Mouse (Mus musculus) ovary, adult 18-20 months (tissue): Measurements from ENCODE around the gene Gpx2.
A peak's percentile ranks its signal among the peaks of the same experiment; 100 is the strongest.
"Not testable (repeated sequence)": the region's sequence is repeated elsewhere in the genome, so short reads cannot be mapped to it uniquely, and the experiment has no call there.

Experiments
- DNase-seq: peaks from one replicate; pipeline ENCODE4 v3.0.0; 2022; ENCODE audit warnings: low spot score, mixed read lengths

Gpx2 gene

DNA sequence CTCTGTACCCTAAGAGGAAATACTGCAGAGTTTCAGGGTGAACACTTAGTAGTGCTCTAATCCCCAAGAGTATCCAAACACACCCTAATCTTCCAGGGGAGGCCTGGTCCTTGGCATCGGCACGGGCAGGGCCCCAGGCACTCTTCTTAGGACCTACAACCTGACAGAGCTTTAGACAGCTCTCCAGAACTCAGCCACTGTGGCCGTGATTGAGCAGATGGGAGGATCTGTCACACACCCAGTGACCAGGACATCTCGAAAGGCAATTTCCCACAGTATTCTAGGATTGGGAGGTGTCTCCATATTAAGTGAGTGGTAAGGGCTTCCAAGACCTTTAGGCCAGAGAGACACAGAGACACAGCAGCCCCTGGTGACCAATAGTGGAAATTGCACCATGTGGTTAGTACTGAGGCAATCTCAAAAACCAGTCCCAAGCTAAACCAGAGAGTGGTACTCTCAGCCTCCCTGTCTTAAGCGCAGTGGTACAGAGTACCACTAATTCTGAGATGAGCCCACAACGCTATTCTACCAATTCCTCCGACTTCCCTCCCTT is 8.4 kb upstream of the Gpx2 start:
- no peak for DNase-seq

DNA sequence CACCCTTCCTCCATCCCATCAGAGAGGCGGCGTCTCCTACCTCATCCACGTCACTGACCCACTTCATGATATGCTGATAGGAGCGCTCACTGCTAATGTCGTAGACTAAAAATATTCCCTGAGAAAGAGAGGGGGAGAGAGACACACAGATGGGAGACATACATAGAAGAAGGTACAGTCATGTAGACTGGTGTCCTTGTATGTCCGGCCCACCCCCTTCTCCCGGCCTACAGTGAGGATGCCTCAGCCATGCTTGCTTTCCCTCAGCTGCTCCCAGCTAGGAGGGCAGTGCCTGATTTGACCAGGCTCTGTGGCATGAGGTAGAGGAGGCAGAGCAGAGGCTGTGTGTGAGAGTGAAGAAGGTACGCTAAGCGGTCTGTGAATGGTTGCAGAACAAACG is 7.7 kb upstream of the Gpx2 start:
- DNase-seq = no peak

GRCm38 (mm10) chr12:76798008-76798720 is 2.8 kb upstream of the Gpx2 start:
- DNase-seq = no peak

DNA sequence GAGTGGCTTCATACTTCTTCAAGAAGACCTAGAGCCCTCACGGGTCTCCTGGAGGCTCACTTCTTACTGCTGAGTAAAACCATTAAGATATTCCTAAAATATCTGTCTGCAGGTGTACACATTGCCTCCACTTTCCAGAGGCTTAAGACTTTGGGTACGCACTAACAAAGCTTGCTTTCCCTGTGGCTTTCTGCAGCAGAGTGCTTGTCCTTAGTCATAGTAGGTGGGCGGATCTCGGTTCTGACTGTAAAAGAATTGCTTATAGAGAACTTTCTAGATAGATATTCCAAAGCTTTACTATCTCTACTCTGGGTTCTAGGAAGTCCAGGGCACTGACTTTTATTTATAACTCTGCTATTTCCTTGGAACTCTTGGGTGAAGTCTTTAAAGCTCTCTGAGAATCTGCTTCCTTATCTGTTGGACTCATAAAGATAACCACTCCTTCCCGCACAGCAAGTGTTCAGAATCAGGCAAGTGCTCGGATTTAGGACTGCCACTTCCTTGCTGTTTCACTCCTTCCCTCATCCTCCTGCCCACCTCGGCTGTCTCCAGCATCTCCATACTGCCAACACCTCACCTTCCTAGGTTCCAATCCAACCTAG is 1.7 kb upstream of the Gpx2 start:
- no peak for DNase-seq

GRCm38 (mm10) chr12:76792540-76792939 is 2.8 kb downstream of the Gpx2 start:
- DNase-seq = not testable (repeated sequence)

- DNase-seq = no peak
These were observed 4.8 kb downstream of the Gpx2 start for GRCm38 (mm10) chr12:76790446-76791084.

DNA sequence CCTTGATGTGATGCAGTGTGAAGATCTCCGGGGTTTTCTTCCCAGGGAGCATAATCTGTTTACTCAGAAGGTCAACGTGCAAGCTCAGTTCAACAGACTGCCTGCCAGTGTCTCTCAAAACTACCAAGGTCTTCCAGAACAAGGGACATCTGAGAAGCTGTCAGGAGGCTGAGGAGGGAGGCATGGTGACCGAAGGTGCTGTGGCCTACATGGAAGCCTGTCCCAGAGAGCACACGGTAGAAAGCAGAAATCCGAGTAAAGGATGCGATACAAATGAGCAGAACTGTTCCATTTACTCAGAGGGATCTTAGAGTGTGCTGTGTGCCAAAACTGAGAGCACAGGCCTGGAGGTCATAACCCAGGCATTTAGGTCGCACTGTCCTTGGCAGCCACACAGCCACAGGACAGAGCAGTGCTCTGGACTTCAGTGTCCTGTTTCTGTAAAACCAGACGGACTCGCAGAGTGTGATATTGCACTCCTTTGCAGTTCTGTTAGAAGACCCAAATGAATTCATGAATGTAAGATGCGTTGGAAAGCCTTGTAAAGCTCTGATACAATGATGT is 11.2 kb downstream of the Gpx2 start:
- no peak for DNase-seq

DNA sequence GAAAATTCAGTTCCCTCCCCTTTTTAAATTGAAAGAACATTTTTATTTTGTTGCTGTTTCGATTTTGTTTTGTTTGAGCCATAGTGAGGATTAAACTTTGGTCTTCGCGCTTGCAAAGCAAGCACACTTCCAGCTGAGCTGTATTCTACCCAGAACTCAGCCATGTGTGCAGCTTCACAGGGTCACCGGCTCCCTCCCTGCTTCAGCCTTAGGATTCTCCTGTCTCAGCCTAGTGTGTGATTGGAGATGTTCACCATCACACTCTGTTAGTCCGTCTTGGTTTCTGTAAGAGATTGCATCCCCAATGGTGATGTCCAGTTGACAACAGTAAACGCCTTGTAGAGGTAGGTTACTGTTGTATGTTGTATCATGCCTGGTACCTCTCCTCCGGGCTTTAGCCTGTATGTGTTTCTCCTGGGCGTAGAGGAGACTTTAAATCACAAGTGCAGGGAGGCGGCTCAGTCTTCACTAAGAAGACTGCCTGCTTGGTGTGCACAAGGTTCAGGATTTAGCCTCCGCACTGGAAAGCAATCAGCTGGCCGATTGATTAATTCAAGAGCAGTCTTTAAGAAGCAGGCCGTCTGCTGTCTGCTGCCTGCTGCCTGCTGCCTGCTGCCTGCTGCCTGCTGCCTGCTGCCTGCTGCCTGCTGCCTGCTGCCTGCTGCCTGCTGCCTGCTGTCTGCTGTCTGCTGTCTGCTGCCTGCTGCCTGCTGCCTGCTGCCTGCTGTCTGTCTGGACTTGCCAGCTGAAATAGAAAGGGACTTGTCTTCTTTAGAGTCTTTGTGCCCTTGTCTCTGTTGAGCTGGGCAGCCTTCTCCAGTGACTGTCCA is 14.5 kb downstream of the Gpx2 start:
- no peak for DNase-seq

DNA sequence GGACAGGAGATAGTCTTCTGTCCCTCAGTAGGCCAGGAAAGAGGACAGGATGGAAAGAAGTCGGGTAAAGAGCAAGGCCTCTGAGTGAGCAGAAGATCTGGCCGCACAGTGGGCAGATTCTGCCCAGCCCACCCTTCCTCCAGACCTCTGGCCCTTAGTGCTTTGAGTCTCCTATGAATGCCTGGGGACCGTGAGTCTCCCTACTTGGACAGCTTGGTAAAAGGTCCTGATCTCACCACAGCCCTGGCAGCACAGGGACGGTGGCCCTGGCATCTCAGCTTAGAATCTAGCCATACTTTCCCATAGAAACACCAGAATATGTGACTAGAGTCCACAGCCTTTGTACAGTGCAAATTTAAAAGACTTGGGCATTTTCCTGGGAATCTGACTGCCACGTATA is 15.4 kb downstream of the Gpx2 start:
- no peak for DNase-seq

DNA sequence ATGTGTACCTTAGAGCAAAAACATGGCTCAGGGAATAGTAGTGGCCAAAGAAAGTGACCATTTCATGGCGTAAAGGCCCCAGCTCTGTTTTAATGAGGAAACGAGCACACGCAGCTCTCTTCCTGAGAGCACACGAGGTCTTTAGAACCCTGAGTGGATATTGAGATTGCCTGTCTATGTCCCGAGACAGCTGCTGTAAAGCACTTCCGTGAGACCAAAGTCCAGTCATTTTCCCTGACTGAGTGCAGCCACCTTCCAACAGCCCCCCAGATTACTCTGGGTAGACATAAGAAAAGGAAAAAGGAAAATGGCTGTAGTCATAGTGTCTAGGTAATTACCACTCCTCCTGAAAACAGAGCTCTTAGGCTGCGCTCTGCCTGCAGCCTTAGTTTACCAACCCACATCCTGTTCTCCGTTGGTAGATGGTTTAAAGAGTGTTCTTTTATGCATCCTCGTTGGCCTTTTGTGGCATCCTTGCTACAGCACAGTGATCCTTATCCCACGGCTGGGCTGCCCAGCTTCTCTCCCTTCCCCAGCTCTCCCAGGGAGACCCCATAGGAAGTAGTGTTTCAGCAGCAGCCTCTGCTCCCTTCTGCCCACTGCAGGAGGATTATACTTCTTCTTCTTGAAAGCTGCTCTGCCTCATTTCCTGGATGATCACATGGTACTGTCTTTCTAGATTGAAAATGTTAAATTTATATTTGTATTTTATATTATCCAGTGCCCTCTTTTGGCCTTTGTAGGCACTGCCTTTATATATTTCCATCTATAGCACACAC is 16.9 kb downstream of the Gpx2 start:
- no peak for DNase-seq

DNA sequence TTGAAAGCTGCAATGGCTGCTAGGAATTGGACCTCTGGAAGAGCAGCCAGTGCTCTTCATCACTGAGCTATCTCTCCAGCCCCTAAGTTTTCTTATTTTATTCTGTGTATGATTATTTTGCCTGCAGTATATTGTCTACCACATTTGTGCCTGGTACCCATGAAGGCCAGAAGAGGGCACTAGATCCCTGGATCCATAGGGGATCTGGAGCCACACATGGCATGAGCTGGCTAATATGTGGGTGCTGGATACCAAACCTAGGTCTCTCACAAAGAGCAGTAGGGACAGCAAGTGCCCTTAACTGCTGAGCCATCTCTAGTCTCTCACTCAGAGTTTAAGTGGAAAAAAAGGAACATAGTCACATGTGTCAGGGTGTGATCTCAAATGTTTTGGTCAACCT is 17.5 kb downstream of the Gpx2 start:
- no peak for DNase-seq

DNA sequence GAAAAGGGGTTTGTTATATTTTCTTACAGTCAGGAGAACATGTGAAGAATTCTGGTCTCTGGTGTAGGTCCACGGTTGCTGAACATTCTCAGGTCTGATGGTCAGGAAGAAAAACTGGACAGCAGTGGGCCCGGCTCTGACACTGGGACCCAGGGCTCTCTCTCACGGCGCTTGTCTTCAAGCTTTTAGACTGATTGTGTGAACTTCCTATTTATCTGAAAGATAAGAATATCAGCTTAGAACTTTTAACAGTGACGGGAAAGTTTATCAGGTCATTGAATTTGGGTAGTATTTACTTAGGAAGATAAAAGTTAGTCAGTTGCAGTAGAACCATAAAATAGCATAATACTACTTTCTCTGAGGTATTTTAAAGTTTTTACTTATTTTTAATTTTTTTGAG is 18.5 kb downstream of the Gpx2 start:
- no peak for DNase-seq

DNA sequence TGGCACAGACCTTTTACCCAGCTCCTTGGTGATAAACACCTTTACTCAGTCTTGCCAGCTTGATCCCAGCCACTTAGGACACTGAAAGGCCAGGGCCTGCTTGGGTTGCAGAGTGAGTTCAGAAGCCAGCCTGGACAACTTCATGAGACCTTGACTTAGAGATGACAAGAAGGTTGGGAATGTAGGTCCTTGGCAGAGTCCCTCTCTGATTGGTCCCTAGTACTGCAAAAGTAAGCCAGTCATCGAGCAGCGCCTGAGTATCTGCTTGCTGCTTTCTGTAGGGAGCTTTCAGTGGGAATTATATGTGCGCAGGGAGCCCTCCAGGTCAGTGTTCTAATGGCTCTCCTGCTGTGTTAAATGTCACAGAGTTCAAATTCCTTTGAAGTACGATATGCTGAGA is 20.2 kb downstream of the Gpx2 start:
- no peak for DNase-seq

- DNase-seq = no peak
These were observed 20.7 kb downstream of the Gpx2 start for GRCm38 (mm10) chr12:76774652-76775051.

- DNase-seq = no peak
These were observed 23.8 kb downstream of the Gpx2 start for GRCm38 (mm10) chr12:76771540-76771939.

DNA sequence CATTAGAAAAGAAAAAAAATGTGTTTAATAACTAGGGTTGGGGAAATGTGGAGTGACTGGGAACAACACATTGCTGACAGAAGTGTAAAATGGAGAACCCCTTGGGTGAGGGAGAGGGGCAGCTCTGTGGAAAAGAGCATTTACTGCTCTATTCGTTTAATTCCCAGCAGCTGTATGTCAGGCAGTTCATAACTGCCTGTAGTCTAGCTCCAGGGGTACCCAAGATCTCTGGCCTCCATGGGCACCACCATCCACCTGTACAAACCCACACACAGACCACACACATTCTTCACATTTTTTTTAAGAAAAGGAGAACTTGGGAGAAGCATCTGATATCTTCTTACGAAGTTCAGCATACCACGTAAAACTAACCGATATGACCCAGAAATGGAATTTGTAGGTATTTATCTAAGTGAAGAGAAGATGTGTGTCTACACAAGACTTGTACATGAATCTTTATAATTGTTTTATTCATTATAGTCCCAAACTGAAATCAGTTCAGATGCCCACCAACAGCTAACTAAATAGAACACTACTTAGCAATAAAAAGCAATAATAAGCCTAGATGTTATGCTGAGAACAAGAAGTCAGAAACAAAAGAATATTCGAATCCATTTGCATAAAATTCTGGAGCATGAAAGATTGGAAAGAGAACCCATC is 24.4 kb downstream of the Gpx2 start:
- DNase-seq = no peak

DNA sequence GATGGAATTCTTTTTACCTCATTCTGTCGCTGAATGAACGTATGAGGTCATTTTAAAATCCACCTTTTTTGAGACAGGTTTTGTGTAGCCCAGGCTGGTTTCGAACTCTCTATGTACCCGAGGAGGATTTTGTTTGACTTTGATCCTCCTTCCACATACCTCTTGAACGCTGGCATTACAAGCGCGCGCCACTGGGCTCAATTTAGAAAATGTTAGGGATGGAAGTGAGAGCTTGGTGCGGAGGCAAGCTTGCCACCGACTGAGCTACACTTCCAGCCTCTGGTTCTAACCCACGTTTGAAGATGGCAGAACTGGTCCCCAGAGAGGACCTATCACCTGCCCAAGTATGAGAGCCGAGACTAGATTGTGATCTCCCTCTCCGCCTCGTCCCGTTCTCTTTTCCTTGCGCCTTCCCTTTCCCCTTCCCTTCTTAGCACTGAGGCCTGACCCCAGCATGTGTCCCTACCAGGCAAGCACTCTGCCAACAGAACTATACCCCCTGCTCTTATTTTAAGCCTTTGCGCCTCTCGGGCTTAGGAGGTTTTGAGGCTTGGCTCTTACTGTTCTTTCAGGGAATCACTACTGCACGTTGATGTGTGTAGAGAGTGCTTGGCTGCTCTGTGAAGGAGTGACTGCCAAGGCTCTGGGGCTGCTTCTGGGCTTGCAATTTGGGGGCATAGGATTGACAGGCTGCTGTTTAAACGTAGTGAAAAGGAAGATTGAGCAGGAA is 29.3 kb downstream of the Gpx2 start:
- no peak for DNase-seq

GRCm38 (mm10) chr12:76765354-76765851 is 30.0 kb downstream of the Gpx2 start, which contains the start of the genes Churc1 and Fntb:
Gene Churc1 (plus strand): TSS chr12:76765538.
Gene Fntb (plus strand): TSS chr12:76765589.
- DNase-seq = peak; percentile 83

DNA sequence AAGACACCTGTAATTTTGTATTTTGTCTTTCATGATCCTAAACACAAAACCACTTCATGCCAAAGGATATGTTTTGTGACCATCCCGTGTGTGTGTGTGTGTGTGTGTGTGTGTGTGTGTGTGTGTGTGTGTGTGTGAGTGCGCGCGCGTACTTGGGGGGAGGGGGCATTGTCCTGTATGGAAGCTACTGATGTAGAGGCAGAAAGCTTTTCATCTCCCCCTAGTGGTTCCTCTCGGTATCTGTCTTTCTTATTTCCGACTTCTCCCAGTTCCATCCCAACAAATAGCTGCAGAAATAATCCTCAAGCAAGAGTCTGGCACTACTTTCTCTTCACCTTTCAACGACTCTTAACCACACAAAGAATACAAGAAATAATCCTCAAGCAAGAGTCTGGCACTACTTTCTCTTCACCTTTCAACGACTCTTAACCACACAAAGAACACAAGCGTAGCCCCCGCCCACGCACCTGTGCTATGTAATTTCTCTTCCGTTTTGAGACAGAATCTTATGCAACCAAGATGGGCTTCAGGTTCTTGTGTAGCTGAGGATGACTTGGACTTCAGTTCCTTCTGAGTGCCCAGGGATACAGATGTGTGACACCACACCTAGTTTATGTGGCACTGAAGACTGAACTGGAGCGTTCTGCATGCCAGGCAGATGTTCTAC is 42.6 kb downstream of the Gpx2 start:
- DNase-seq = no peak
